Mouse (Mus musculus): ENCODE measurements at regions not wholly inside any gene's neighbourhood (a gene's known extent, or its start where the extent isn't known, plus 50 kb on each side); places are given as distances from the start of the nearest gene placed in this dataset.
"Not testable (repeated sequence)": the region's sequence is repeated elsewhere in the genome, so short reads cannot be mapped to it uniquely, and the experiment has no call there.

DNA sequence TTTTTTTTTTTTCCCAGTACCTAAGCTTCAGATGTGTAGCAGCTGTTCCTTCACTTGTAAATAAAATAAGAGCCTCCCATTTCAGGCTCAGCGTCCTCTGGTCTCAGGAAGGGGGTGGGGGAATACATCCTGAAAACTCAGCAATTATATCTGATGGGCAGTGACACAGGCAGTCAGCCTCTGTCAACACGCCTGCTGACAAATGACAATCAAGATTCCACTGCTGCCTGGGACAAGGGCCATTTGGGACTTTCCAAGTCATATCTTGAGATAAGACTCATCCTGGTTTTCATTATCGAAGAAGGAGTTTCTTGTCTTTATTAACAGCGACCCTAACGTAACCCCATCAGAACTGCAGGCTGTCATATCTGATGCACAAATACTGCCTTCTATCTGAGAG, 187.9 kb upstream of the Pum3 start:
- H3K36me3 ChIP-seq (ENCODE audit: control insufficient read depth, insufficient read depth, low read length): no peaks in the 10 kb centered on the region
- no peak overlapping the region for H3K9ac ChIP-seq (ENCODE audit: low read length)
- ATAC-seq (ENCODE audit: low FRiP score): no peak
- H3K27me3 ChIP-seq (ENCODE audit: control insufficient read depth, insufficient read depth, low read length): no peaks in the 10 kb centered on the region
- H3K9me3 ChIP-seq (ENCODE audit: control insufficient read depth, low read length): no peaks in the 10 kb centered on the region
- H3K4me3 ChIP-seq (ENCODE audit: low read depth, low read length): no peak overlapping the region
- H3K27ac ChIP-seq (ENCODE audit: low read depth, low read length): no peak overlapping the region
- H3K4me1 ChIP-seq (ENCODE audit: control insufficient read depth, insufficient read depth, low read length): no peaks in the 10 kb centered on the region
- no peak overlapping the region for H3K4me2 ChIP-seq
- 82% methylated on average over 5 of the region's 5 CpGs for WGBS
- DNase-seq (ENCODE audit: low spot score, missing footprints): no peak

DNA sequence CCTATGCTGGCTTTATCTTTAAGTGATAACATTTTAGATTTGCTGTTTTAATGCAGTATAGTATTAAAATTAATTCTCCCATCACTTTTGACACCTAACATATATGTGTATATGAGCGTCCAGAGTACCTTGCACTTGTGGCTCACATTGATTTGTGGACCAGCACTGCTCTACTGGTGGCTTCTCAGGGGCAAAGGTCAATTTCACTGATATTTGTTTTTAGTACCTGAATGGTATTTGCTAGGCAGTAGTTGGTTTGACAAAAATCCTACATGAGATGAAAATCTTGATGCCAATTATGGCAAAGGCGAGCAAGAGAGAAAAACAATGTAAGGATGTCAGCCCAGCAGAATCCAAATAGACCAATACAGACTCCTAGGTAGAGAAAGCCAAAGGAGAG, 177.3 kb upstream of the Pum3 start:
- DNase-seq (ENCODE audit: low spot score, missing footprints): no peak
- Histone ChIP-seq H3K9ac (ENCODE audit: low read length) (no peak overlapping the region), H3K36me3 (ENCODE audit: control insufficient read depth, insufficient read depth, low read length) (no peaks in the 10 kb centered on the region), H3K9me3 (ENCODE audit: control insufficient read depth, low read length) (no peaks in the 10 kb centered on the region), H3K27ac (ENCODE audit: low read depth, low read length) (no peak overlapping the region), H3K27me3 (ENCODE audit: control insufficient read depth, insufficient read depth, low read length) (no peaks in the 10 kb centered on the region), H3K4me2 (no peak overlapping the region), H3K4me1 (ENCODE audit: control insufficient read depth, insufficient read depth, low read length) (peaks cover 3% of the 10 kb centered on the region; the same call in 1 of the 2 replicates), H3K4me3 (ENCODE audit: low read depth, low read length) (no peak overlapping the region)
- no peak for ATAC-seq (ENCODE audit: low FRiP score)
- WGBS: 94% methylated on average over 2 of the region's 2 CpGs

DNA sequence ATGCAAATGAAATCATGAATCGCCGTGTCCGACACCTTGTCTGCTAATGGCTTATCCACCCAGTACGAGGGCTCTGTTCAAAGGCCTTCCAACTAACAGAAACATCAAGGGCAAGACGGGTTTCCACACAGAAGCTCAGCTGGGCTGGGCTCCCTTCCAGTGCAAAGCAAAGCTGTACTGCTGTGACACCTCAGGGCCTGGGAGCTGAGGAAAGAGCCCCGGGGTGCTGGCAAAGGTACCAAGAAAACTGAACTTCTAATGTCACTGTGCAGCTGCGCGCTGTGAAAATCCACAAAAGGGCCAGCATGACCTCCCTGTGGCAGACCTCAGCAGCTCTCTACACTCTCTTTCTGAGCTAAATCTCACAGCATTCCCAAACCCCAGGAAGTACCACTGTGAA, 173.7 kb upstream of the Pum3 start:
- Histone ChIP-seq H3K9ac (ENCODE audit: low read length) (no peak overlapping the region), H3K36me3 (ENCODE audit: control insufficient read depth, insufficient read depth, low read length) (no peaks in the 10 kb centered on the region), H3K4me3 (ENCODE audit: low read depth, low read length) (no peak overlapping the region), H3K9me3 (ENCODE audit: control insufficient read depth, low read length) (no peaks in the 10 kb centered on the region), H3K4me2 (no peak overlapping the region), H3K4me1 (ENCODE audit: control insufficient read depth, insufficient read depth, low read length) (peaks cover 6% of the 10 kb centered on the region; the same call in 1 of the 2 replicates), H3K27ac (ENCODE audit: low read depth, low read length) (no peak overlapping the region), H3K27me3 (ENCODE audit: control insufficient read depth, insufficient read depth, low read length) (no peaks in the 10 kb centered on the region)
- 13% methylated on average over 8 of the region's 8 CpGs for WGBS
- DNase-seq (ENCODE audit: low spot score, missing footprints): no peak
- no peak for ATAC-seq (ENCODE audit: low FRiP score)

GRCm38 (mm10) chr19:27601551-27601950, 171.9 kb upstream of the Pum3 start:
- no peak for DNase-seq (ENCODE audit: low spot score, missing footprints)
- WGBS: 75% methylated on average over 3 of the region's 3 CpGs
- Histone ChIP-seq H3K9ac (ENCODE audit: low read length) (no peak overlapping the region), H3K4me1 (ENCODE audit: control insufficient read depth, insufficient read depth, low read length) (peaks cover 6% of the 10 kb centered on the region; the same call in 1 of the 2 replicates), H3K9me3 (ENCODE audit: control insufficient read depth, low read length) (no peaks in the 10 kb centered on the region), H3K27me3 (ENCODE audit: control insufficient read depth, insufficient read depth, low read length) (no peaks in the 10 kb centered on the region), H3K4me3 (ENCODE audit: low read depth, low read length) (no peak overlapping the region), H3K36me3 (ENCODE audit: control insufficient read depth, insufficient read depth, low read length) (no peaks in the 10 kb centered on the region), H3K4me2 (no peak overlapping the region), H3K27ac (ENCODE audit: low read depth, low read length) (no peak overlapping the region)
- no peak for ATAC-seq (ENCODE audit: low FRiP score)

DNA sequence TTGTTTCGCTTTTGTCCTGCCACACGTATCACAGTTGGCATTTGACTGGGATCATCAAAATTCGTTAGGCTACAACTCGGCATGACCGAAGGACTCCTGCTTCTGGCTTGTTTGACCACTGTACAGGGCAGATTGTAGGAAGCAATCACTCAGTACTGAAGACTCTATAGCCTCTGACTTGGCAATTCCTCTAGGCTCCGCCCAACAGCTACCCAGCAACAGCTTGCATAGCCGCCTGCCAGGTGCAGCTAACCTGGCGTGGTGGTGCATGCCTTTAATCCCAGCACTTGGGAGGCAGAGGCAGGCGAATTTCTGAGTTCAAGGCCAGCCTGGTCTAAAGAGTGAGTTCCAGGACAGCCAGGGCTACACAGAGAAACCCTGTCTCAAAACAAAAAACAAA, 170.8 kb upstream of the Pum3 start:
- H3K27ac ChIP-seq (ENCODE audit: low read depth, low read length); H3K27me3 ChIP-seq (ENCODE audit: control insufficient read depth, insufficient read depth, low read length); H3K9me3 ChIP-seq (ENCODE audit: control insufficient read depth, low read length); H3K4me2 ChIP-seq; H3K9ac ChIP-seq (ENCODE audit: low read length); H3K4me1 ChIP-seq (ENCODE audit: control insufficient read depth, insufficient read depth, low read length); H3K4me3 ChIP-seq (ENCODE audit: low read depth, low read length); DNase-seq (ENCODE audit: low spot score, missing footprints); H3K36me3 ChIP-seq (ENCODE audit: control insufficient read depth, insufficient read depth, low read length); ATAC-seq (ENCODE audit: low FRiP score): not testable (repeated sequence)
- WGBS: 87% methylated on average over 9 of the region's 9 CpGs

DNA sequence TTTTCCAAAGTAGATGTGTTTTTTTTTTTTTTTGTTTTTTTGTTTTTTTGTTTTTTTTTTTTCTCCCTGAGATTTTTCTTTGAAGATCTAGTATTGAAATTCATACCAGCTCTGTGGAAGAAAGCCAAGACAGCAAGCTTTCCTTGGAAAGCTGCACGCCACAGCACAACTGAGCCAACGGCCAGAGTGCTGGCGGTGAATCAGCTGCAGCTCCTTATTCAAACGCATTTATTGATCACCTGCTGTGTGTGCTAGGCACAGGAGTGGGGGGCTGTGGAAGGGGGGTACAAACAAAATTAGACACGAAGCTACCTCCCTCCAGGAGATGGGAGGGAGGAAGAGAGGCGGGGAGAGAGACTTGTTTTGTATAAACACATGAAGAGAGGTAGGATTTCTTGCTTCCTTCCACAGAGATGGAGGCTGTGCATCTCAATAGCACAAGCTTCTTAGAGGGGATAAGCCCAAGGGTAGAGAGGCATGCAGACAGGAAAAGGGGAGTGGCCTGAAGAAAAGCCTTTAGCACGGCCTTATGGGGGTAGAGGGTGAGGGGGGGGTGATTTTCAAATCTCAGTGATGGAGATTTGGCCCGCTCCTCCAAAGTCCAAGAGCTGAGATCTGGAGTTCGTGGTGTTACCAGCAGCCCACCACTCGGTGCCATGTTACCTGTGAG, 170.1 kb upstream of the Pum3 start:
- WGBS: 38% methylated on average over 10 of the region's 10 CpGs
- DNase-seq (ENCODE audit: low spot score, missing footprints): no peak
- ATAC-seq (ENCODE audit: low FRiP score): no peak

GRCm38 (mm10) chr19:27598350-27598749, 168.7 kb upstream of the Pum3 start:
- 86% methylated on average over 5 of the region's 5 CpGs for WGBS
- Histone ChIP-seq H3K9me3 (ENCODE audit: control insufficient read depth, low read length) (no peaks in the 10 kb centered on the region), H3K27ac (ENCODE audit: low read depth, low read length) (no peak overlapping the region), H3K36me3 (ENCODE audit: control insufficient read depth, insufficient read depth, low read length) (no peaks in the 10 kb centered on the region), H3K4me2 (no peak overlapping the region), H3K4me3 (ENCODE audit: low read depth, low read length) (no peak overlapping the region), H3K9ac (ENCODE audit: low read length) (no peak overlapping the region), H3K27me3 (ENCODE audit: control insufficient read depth, insufficient read depth, low read length) (no peaks in the 10 kb centered on the region), H3K4me1 (ENCODE audit: control insufficient read depth, insufficient read depth, low read length) (peaks cover 5% of the 10 kb centered on the region; the same call in 1 of the 2 replicates)
- DNase-seq (ENCODE audit: low spot score, missing footprints) (no peak), ATAC-seq (ENCODE audit: low FRiP score) (no peak)

More for the DNA sequence above, 170.1 kb upstream of the Pum3 start:
- Histone ChIP-seq H3K4me2 (no peak overlapping the region; the same call in 1 of the 2 replicates), H3K9ac (ENCODE audit: low read length) (no peak overlapping the region), H3K4me3 (ENCODE audit: low read depth, low read length) (no peak overlapping the region), H3K27me3 (ENCODE audit: control insufficient read depth, insufficient read depth, low read length) (no peaks in the 10 kb centered on the region), H3K4me1 (ENCODE audit: control insufficient read depth, insufficient read depth, low read length) (peaks cover 6% of the 10 kb centered on the region; the same call in 1 of the 2 replicates), H3K36me3 (ENCODE audit: control insufficient read depth, insufficient read depth, low read length) (no peaks in the 10 kb centered on the region), H3K27ac (ENCODE audit: low read depth, low read length) (no peak overlapping the region), H3K9me3 (ENCODE audit: control insufficient read depth, low read length) (no peaks in the 10 kb centered on the region)

- DNase-seq (ENCODE audit: low spot score, missing footprints): no peak
- no peak for ATAC-seq (ENCODE audit: low FRiP score)
- Histone ChIP-seq H3K27me3 (ENCODE audit: control insufficient read depth, insufficient read depth, low read length) (no peaks in the 10 kb centered on the region), H3K4me1 (ENCODE audit: control insufficient read depth, insufficient read depth, low read length) (no peaks in the 10 kb centered on the region), H3K36me3 (ENCODE audit: control insufficient read depth, insufficient read depth, low read length) (no peaks in the 10 kb centered on the region), H3K4me2 (no peak overlapping the region), H3K9ac (ENCODE audit: low read length) (no peak overlapping the region), H3K9me3 (ENCODE audit: control insufficient read depth, low read length) (no peaks in the 10 kb centered on the region), H3K27ac (ENCODE audit: low read depth, low read length) (no peak overlapping the region), H3K4me3 (ENCODE audit: low read depth, low read length) (no peak overlapping the region)
- WGBS: 92% methylated on average over 6 of the region's 6 CpGs
Observed at GRCm38 (mm10) chr19:27585566-27585965, 155.9 kb upstream of the Pum3 start.

- ATAC-seq (ENCODE audit: low FRiP score): no peak
Observed at GRCm38 (mm10) chr19:27582111-27582500, 152.5 kb upstream of the Pum3 start.

More at GRCm38 (mm10) chr19:27582111-27582500, 152.5 kb upstream of the Pum3 start:
- Histone ChIP-seq H3K4me2 (no peak overlapping the region), H3K27ac (ENCODE audit: low read depth, low read length) (no peak overlapping the region), H3K9me3 (ENCODE audit: control insufficient read depth, low read length) (no peaks in the 10 kb centered on the region), H3K4me3 (ENCODE audit: low read depth, low read length) (no peak overlapping the region), H3K36me3 (ENCODE audit: control insufficient read depth, insufficient read depth, low read length) (no peaks in the 10 kb centered on the region), H3K27me3 (ENCODE audit: control insufficient read depth, insufficient read depth, low read length) (no peaks in the 10 kb centered on the region), H3K9ac (ENCODE audit: low read length) (no peak overlapping the region), H3K4me1 (ENCODE audit: control insufficient read depth, insufficient read depth, low read length) (no peaks in the 10 kb centered on the region)
- 88% methylated on average over 8 of the region's 8 CpGs for WGBS
- no peak for DNase-seq (ENCODE audit: low spot score, missing footprints)
